Mouse (Mus musculus): ENCODE measurements around the gene Zmynd10.

GRCm38 (mm10) chr9:107551890-107552355, 4.8 kb downstream of the Zmynd10 start:
- TF ChIP-seq GATA1 (IDR thresholded peaks at IDR 0.05; ENCODE audit: borderline replicate concordance, low read length) = no peak
- TF ChIP-seq CTCF (IDR thresholded peaks at IDR 0.05; ENCODE audit: low read depth, low read length) = no peak
- TF ChIP-seq TAL1 (conservative IDR thresholded peaks at IDR 0.05; ENCODE audit: low read depth, low read length) = no peak
- TF ChIP-seq POLR2AphosphoS5 (IDR thresholded peaks at IDR 0.05; ENCODE audit: insufficient replicate concordance, low read depth, low read length) = no peak
